Mouse (Mus musculus) cortical plate, adult 2 months (tissue): ENCODE data around the gene Gm42742.

Experiments used
- CTCF ChIP-seq: fragments of 200-500 bp; IDR thresholded peaks from 2 replicates; pipeline ENCODE4 v1.5.1; 2011; ENCODE audit warnings: mild to moderate bottlenecking, control low read depth, low read length; ENCODE audit not compliant: insufficient read depth; ENCODE audit errors: extremely low read depth
- POLR2A ChIP-seq: fragments of 200-500 bp; IDR thresholded peaks from 2 replicates; pipeline ENCODE4 v1.6.1; 2011; ENCODE audit warnings: mild to moderate bottlenecking, low read length, control low read depth; ENCODE audit not compliant: insufficient read depth; ENCODE audit errors: extremely low read depth

- TF ChIP-seq POLR2A (no peak), CTCF (no peak)
These were observed 55.3 kb downstream of the Gm42742 start for GRCm38 (mm10) chr7:126965568-126965967.
